Mouse (Mus musculus): Measurements from ENCODE around the gene 1700109H08Rik.

GRCm38 (mm10) chr5:3551481-3551880, 19.9 kb upstream of the 1700109H08Rik start:
- TF ChIP-seq POLR2A (IDR thresholded peaks at IDR 0.05; ENCODE audit: borderline replicate concordance, extremely low read depth, insufficient read depth, insufficient read length, poor library complexity, severe bottlenecking) (no peak), CTCF (IDR thresholded peaks at IDR 0.05; ENCODE audit: borderline replicate concordance, extremely low read depth, insufficient read depth, insufficient read length) (no peak)

Measured in brain, embryonic 14.5 days (tissue).